Mouse (Mus musculus) lung, postnatal 0 days (tissue): Measurements from ENCODE around the gene Dcbld2.

Experiments
- CTCF ChIP-seq: IDR thresholded peaks from 2 replicates; pipeline ENCODE4 v1.5.1; 2016; ENCODE audit warnings: antibody characterized with exemption, mild to moderate bottlenecking
- EP300 ChIP-seq: IDR thresholded peaks from 2 replicates; pipeline ENCODE4 v1.6.1; 2016; ENCODE audit warnings: antibody characterized with exemption, mild to moderate bottlenecking, control low read depth

DNA sequence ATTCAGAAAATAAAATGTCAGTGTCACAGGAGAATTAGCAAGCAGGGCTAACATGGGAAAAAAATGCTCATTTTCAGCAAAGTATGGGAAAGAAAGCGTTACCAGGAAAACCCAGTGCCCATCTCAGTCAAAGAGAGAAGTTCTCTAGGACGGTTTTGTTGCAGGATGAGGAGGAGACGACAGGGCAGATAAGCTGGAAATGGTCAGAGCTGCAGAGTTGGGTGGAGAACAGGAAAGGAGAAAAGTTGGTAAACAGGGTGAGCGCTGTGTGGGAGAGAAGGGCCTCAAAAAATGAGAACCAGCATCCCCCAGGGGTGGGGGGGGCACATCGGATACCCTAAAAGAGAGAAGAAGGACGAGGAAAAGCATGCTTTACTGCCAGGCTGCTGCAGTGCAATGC, 48.7 kb downstream of the Dcbld2 start:
- TF ChIP-seq EP300 (no peak), CTCF (no peak)
